Mouse (Mus musculus): ENCODE measurements around the gene Grap2.

DNA sequence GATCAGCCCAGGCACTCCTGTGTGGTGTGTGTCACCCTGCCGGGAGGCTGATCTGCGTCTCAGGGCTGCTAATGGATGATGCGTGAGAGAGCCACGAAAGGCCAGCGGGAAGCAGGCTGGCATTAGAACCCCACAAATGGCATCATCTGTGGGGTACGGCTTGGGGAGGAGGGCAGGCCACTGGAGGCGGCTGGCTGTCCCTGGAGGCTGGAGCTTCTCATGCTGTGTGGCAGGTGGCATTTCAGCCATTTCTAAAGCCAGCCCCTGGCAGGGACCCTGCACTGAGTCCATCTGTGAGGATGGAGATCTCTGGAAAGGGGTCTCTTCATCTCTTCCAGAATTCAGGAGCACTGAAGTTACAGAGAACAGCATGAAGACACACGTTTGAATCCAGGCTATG lies 48.0 kb downstream of the Grap2 start:
- TF ChIP-seq POLR2A (IDR thresholded peaks at IDR 0.05; ENCODE audit: insufficient read length, low read depth) (no peak), USF1 (IDR thresholded peaks at IDR 0.05; ENCODE audit: low read depth) (no peak), TCF12 (IDR thresholded peaks at IDR 0.05; ENCODE audit: insufficient read depth, poor library complexity, severe bottlenecking) (no peak), E2F4 (IDR thresholded peaks at IDR 0.05; ENCODE audit: insufficient read depth) (no peak), POLR2AphosphoS2 (IDR thresholded peaks at IDR 0.05; ENCODE audit: insufficient read length, low read depth) (no peak), CEBPB (IDR thresholded peaks at IDR 0.05; ENCODE audit: insufficient read depth, poor library complexity, severe bottlenecking) (no peak)

Data from myocyte (in vitro differentiated cells).